Mouse (Mus musculus): ENCODE measurements around the gene Acss1. TPM values are rescaled to one million over a fixed set of nuclear protein-coding genes. Genes with fewer than 3 reads are reported as not detected.

Acss1 gene
- 18.4 and 18.8 TPM in 2 replicates for polyA plus RNA-seq (2014; fragmentation: Nextera tagmentation; extraction: Ambion mirVana)

- Histone ChIP-seq H3K9ac (ENCODE audit: low read length) (peak within 1 kb of the TSS; percentile 85), H3K4me2 (ENCODE audit: low read length) (peak within 1 kb of the TSS; percentile 89), H3K9me3 (replicated peaks; ENCODE audit: control insufficient read depth, low read length) (no peaks in the 10 kb centered on the region), H3K4me1 (ENCODE audit: control insufficient read depth, insufficient read depth, low read length) (peaks cover 24% of the 10 kb centered on the region; the same call in 1 of the 2 replicates), H3K27ac (ENCODE audit: low read depth, low read length) (peak within 1 kb of the TSS; percentile 74), H3K27me3 (replicated peaks; ENCODE audit: control insufficient read depth, insufficient read depth, low read length) (no peaks in the 10 kb centered on the region), H3K36me3 (ENCODE audit: control insufficient read depth, insufficient read depth, low read length) (no peaks in the 10 kb centered on the region), H3K4me3 (ENCODE audit: low read depth, low read length) (peak within 1 kb of the TSS; percentile 77)
- 3% methylated on average over 52 of the region's 61 CpGs for WGBS
- no peak for DNase-seq (ENCODE audit: low spot score)
- ATAC-seq = peak; percentile 77
Measured at GRCm38 (mm10) chr2:150667820-150668766, at the start of gene Acss1. Gene Acss1, minus strand, starts transcription at chr2:150668500.

- H3K27ac ChIP-seq (ENCODE audit: low read depth, low read length) = no peak overlapping the region
- no peak overlapping the region for H3K4me3 ChIP-seq (ENCODE audit: low read depth, low read length)
- H3K36me3 ChIP-seq (ENCODE audit: control insufficient read depth, insufficient read depth, low read length) = no peaks in the 10 kb centered on the region
- no peak overlapping the region for H3K4me2 ChIP-seq (ENCODE audit: low read length)
- ATAC-seq = no peak
- H3K27me3 ChIP-seq (replicated peaks; ENCODE audit: control insufficient read depth, insufficient read depth, low read length) = no peaks in the 10 kb centered on the region
- no peaks in the 10 kb centered on the region for H3K9me3 ChIP-seq (replicated peaks; ENCODE audit: control insufficient read depth, low read length)
- DNase-seq (ENCODE audit: low spot score) = peak; percentile 33
- no peaks in the 10 kb centered on the region for H3K4me1 ChIP-seq (ENCODE audit: control insufficient read depth, insufficient read depth, low read length)
- 77% methylated on average over 4 of the region's 4 CpGs for WGBS
- no peak overlapping the region for H3K9ac ChIP-seq (ENCODE audit: low read length)
Measured at GRCm38 (mm10) chr2:150712167-150712674, 43.9 kb upstream of the Acss1 start.

GRCm38 (mm10) chr2:150691481-150692170, 23.3 kb upstream of the Acss1 start:
- WGBS = 61% methylated on average over 6 of the region's 6 CpGs
- peaks cover 53% of the 10 kb centered on the region for H3K27me3 ChIP-seq (replicated peaks; ENCODE audit: control insufficient read depth, insufficient read depth, low read length)
- ATAC-seq (no peak), DNase-seq (ENCODE audit: low spot score) (no peak)
- H3K4me1 ChIP-seq (ENCODE audit: control insufficient read depth, insufficient read depth, low read length) = peaks cover 10% of the 10 kb centered on the region; the same call in 1 of the 2 replicates
- H3K9ac ChIP-seq (ENCODE audit: low read length) = no peak overlapping the region
- H3K27ac ChIP-seq (ENCODE audit: low read depth, low read length) = no peak overlapping the region
- H3K9me3 ChIP-seq (replicated peaks; ENCODE audit: control insufficient read depth, low read length) = no peaks in the 10 kb centered on the region
- H3K36me3 ChIP-seq (ENCODE audit: control insufficient read depth, insufficient read depth, low read length) = no peaks in the 10 kb centered on the region
- H3K4me2 ChIP-seq (ENCODE audit: low read length) = no peak overlapping the region
- H3K4me3 ChIP-seq (ENCODE audit: low read depth, low read length) = no peak overlapping the region

GRCm38 (mm10) chr2:150690216-150690615, 21.9 kb upstream of the Acss1 start:
- no peaks in the 10 kb centered on the region for H3K9me3 ChIP-seq (replicated peaks; ENCODE audit: control insufficient read depth, low read length)
- peaks cover 57% of the 10 kb centered on the region for H3K27me3 ChIP-seq (replicated peaks; ENCODE audit: control insufficient read depth, insufficient read depth, low read length)

GRCm38 (mm10) chr2:150689223-150689800, 21.0 kb upstream of the Acss1 start, which contains the start of gene Vsx1:
Gene Vsx1, minus strand, starts transcription at chr2:150689360.
- no peaks in the 10 kb centered on the region for H3K36me3 ChIP-seq (ENCODE audit: control insufficient read depth, insufficient read depth, low read length)
- H3K9me3 ChIP-seq (replicated peaks; ENCODE audit: control insufficient read depth, low read length) = no peaks in the 10 kb centered on the region
- H3K9ac ChIP-seq (ENCODE audit: low read length) = peak within 1 kb of the TSS; percentile 59
- H3K27me3 ChIP-seq (replicated peaks; ENCODE audit: control insufficient read depth, insufficient read depth, low read length) = peaks cover 57% of the 10 kb centered on the region
- ATAC-seq (no peak), DNase-seq (ENCODE audit: low spot score) (no peak)
- H3K27ac ChIP-seq (ENCODE audit: low read depth, low read length) = no peak within 1 kb of the TSS
- WGBS = 22% methylated on average over 16 of the region's 16 CpGs
- peak within 1 kb of the TSS; percentile 37 for H3K4me3 ChIP-seq (ENCODE audit: low read depth, low read length)
- H3K4me1 ChIP-seq (ENCODE audit: control insufficient read depth, insufficient read depth, low read length) = peaks cover 10% of the 10 kb centered on the region; the same call in 1 of the 2 replicates
- peak within 1 kb of the TSS; percentile 67 for H3K4me2 ChIP-seq (ENCODE audit: low read length)

More at GRCm38 (mm10) chr2:150690216-150690615, 21.9 kb upstream of the Acss1 start:
- Histone ChIP-seq H3K9ac (ENCODE audit: low read length) (no peak overlapping the region), H3K4me1 (ENCODE audit: control insufficient read depth, insufficient read depth, low read length) (peaks cover 10% of the 10 kb centered on the region; the same call in 1 of the 2 replicates), H3K36me3 (ENCODE audit: control insufficient read depth, insufficient read depth, low read length) (no peaks in the 10 kb centered on the region), H3K27ac (ENCODE audit: low read depth, low read length) (no peak overlapping the region), H3K4me3 (ENCODE audit: low read depth, low read length) (no peak overlapping the region), H3K4me2 (ENCODE audit: low read length) (no peak overlapping the region)
- ATAC-seq (no peak), DNase-seq (ENCODE audit: low spot score) (no peak)
- 2% methylated on average over 11 of the region's 11 CpGs for WGBS

GRCm38 (mm10) chr2:150688541-150689186, 20.4 kb upstream of the Acss1 start:
- no peaks in the 10 kb centered on the region for H3K36me3 ChIP-seq (ENCODE audit: control insufficient read depth, insufficient read depth, low read length)
- no peak overlapping the region for H3K27ac ChIP-seq (ENCODE audit: low read depth, low read length)
- H3K9ac ChIP-seq (ENCODE audit: low read length) = peak overlapping the region; percentile 59
- peaks cover 10% of the 10 kb centered on the region; the same call in 1 of the 2 replicates for H3K4me1 ChIP-seq (ENCODE audit: control insufficient read depth, insufficient read depth, low read length)
- WGBS = 1% methylated on average over 44 of the region's 44 CpGs
- no peaks in the 10 kb centered on the region for H3K9me3 ChIP-seq (replicated peaks; ENCODE audit: control insufficient read depth, low read length)
- ATAC-seq = peak; percentile 77
- H3K4me3 ChIP-seq (ENCODE audit: low read depth, low read length) = peak overlapping the region; percentile 37
- H3K4me2 ChIP-seq (ENCODE audit: low read length) = peak overlapping the region; percentile 67
- peak; percentile 70 for DNase-seq (ENCODE audit: low spot score)
- H3K27me3 ChIP-seq (replicated peaks; ENCODE audit: control insufficient read depth, insufficient read depth, low read length) = peaks cover 57% of the 10 kb centered on the region

- H3K4me3 ChIP-seq (ENCODE audit: low read depth, low read length) = peak overlapping the region; percentile 37
- peak overlapping the region; percentile 67 for H3K4me2 ChIP-seq (ENCODE audit: low read length)
- H3K9ac ChIP-seq (ENCODE audit: low read length) = peak overlapping the region; percentile 59
- DNase-seq (ENCODE audit: low spot score) = no peak
- H3K27me3 ChIP-seq (replicated peaks; ENCODE audit: control insufficient read depth, insufficient read depth, low read length) = peaks cover 57% of the 10 kb centered on the region
- H3K9me3 ChIP-seq (replicated peaks; ENCODE audit: control insufficient read depth, low read length) = no peaks in the 10 kb centered on the region
- peak; percentile 12; the same call in 1 of the 2 replicates for ATAC-seq
- no peak overlapping the region for H3K27ac ChIP-seq (ENCODE audit: low read depth, low read length)
- peaks cover 10% of the 10 kb centered on the region; the same call in 1 of the 2 replicates for H3K4me1 ChIP-seq (ENCODE audit: control insufficient read depth, insufficient read depth, low read length)
- no peaks in the 10 kb centered on the region for H3K36me3 ChIP-seq (ENCODE audit: control insufficient read depth, insufficient read depth, low read length)
- WGBS = 1% methylated on average over 23 of the region's 23 CpGs
Measured at GRCm38 (mm10) chr2:150687871-150688540, 19.7 kb upstream of the Acss1 start.

All from forebrain, embryonic 14.5 days (tissue).